Comparison of ENCODE assay signal across 8 mouse cellular contexts in genomic region chr19:28989515-28989914, GRCm38 (mm10). TPM values are rescaled to one million over a fixed set of nuclear protein-coding genes. Genes with fewer than 3 reads are reported as not detected.
A peak's percentile ranks its signal among the peaks of the same experiment; 100 is the strongest.
DNase-seq lines count a peak whose midpoint lies in the region; ATAC-seq and TF ChIP-seq lines count a peak whose summit lies in the region.

No protein-coding gene starts in this region.

- WGBS in lung, embryonic 14.5 days = 36% methylated on average over 8 of the region's 8 CpGs
- WGBS in embryonic facial prominence, embryonic 14.5 days = 64% methylated on average over 8 of the region's 8 CpGs
- WGBS in intestine, postnatal 0 days = 47% methylated on average over 8 of the region's 8 CpGs
- WGBS in neural tube, embryonic 15.5 days = 73% methylated on average over 8 of the region's 8 CpGs

- peak overlapping the region; percentile 79 for H3K4me2 ChIP-seq in lung, embryonic 14.5 days
- peak overlapping the region; percentile 81 for H3K4me2 ChIP-seq in embryonic facial prominence, embryonic 14.5 days (ENCODE audit: low read depth, low read length)
- peak overlapping the region; percentile 71 for H3K4me2 ChIP-seq in intestine, postnatal 0 days (replicated peaks; ENCODE audit: low read depth)
- peak overlapping the region; percentile 77 for H3K4me2 ChIP-seq in neural tube, embryonic 15.5 days

- H3K4me3 ChIP-seq in lung, embryonic 14.5 days (ENCODE audit: low read depth, low read length) = peak overlapping the region; percentile 73
- peak overlapping the region; percentile 92 for H3K4me3 ChIP-seq in embryonic facial prominence, embryonic 14.5 days (ENCODE audit: low read depth, low read length)
- H3K4me3 ChIP-seq in intestine, postnatal 0 days (ENCODE audit: low read depth, low read length) = peak overlapping the region; percentile 72
- H3K4me3 ChIP-seq in neural tube, embryonic 15.5 days (replicated peaks) = peak overlapping the region; percentile 86

- peak overlapping the region; percentile 90 for H3K9ac ChIP-seq in lung, embryonic 14.5 days
- peak overlapping the region; percentile 92; the same call in 1 of the 2 replicates for H3K9ac ChIP-seq in embryonic facial prominence, embryonic 14.5 days (ENCODE audit: low read depth, low read length)
- H3K9ac ChIP-seq in intestine, postnatal 0 days (ENCODE audit: low read depth, low read length) = peak overlapping the region; percentile 96
- peak overlapping the region; percentile 86 for H3K9ac ChIP-seq in neural tube, embryonic 15.5 days (replicated peaks)

- H3K4me1 ChIP-seq in lung, embryonic 14.5 days (ENCODE audit: insufficient read depth) = peaks cover 7% of the 10 kb centered on the region
- 0 out of 2 replicates have a peak, but pooled peaks cover 5% of the 10 kb centered on the region for H3K4me1 ChIP-seq in embryonic facial prominence, embryonic 14.5 days (ENCODE audit: control insufficient read depth, insufficient read depth, low read length)
- no peaks in the 10 kb centered on the region for H3K4me1 ChIP-seq in intestine, postnatal 0 days (replicated peaks; ENCODE audit: control insufficient read depth, insufficient read depth, low read length)
- peaks cover 21% of the 10 kb centered on the region for H3K4me1 ChIP-seq in neural tube, embryonic 15.5 days

- ATAC-seq in lung, embryonic 14.5 days (ENCODE audit: insufficient read depth) = no peak
- ATAC-seq in embryonic facial prominence, embryonic 14.5 days (ENCODE audit: low read depth) = no peak
- ATAC-seq in intestine, postnatal 0 days = no peak
- no peak for ATAC-seq in neural tube, embryonic 15.5 days (ENCODE audit: low FRiP score)

- no peaks in the 10 kb centered on the region for H3K27me3 ChIP-seq in lung, embryonic 14.5 days (ENCODE audit: insufficient read depth, low read length)
- no peaks in the 10 kb centered on the region for H3K27me3 ChIP-seq in embryonic facial prominence, embryonic 14.5 days (replicated peaks; ENCODE audit: control insufficient read depth, insufficient read depth, low read length)
- H3K27me3 ChIP-seq in intestine, postnatal 0 days (replicated peaks; ENCODE audit: control insufficient read depth, insufficient read depth, low read length) = no peaks in the 10 kb centered on the region
- no peaks in the 10 kb centered on the region for H3K27me3 ChIP-seq in neural tube, embryonic 15.5 days (replicated peaks)

- TF ChIP-seq CTCF in lung, embryonic 14.5 days (IDR thresholded peaks at IDR 0.05; ENCODE audit: low read depth) = no peak
- no peak for TF ChIP-seq CTCF in intestine, postnatal 0 days (IDR thresholded peaks at IDR 0.05; ENCODE audit: low read depth)

- DNase-seq in lung, embryonic 14.5 days = no peak
- DNase-seq in lung, postnatal 25 days (ENCODE audit: low spot score) = no peak
- DNase-seq in embryonic facial prominence, embryonic 14.5 days (ENCODE audit: low spot score) = no peak
- DNase-seq in adrenal gland, adult 2 months = no peak
- no peak for DNase-seq in layer of hippocampus, adult 9-10 months (ENCODE audit: low spot score)
- DNase-seq in gastrocnemius, postnatal 25 days = no peak

- peak overlapping the region; percentile 65; the same call in 1 of the 2 replicates for H3K27ac ChIP-seq in lung, embryonic 14.5 days (ENCODE audit: low read depth)
- H3K27ac ChIP-seq in embryonic facial prominence, embryonic 14.5 days (replicated peaks; ENCODE audit: low read depth, low read length) = peak overlapping the region; percentile 90
- peak overlapping the region; percentile 96; the same call in 1 of the 2 replicates for H3K27ac ChIP-seq in intestine, postnatal 0 days (ENCODE audit: low read depth, low read length)
- no peak overlapping the region for H3K27ac ChIP-seq in neural tube, embryonic 15.5 days (replicated peaks)

- no peaks in the 10 kb centered on the region; the same call in 1 of the 2 replicates for H3K9me3 ChIP-seq in lung, embryonic 14.5 days (ENCODE audit: low read depth, low read length)
- H3K9me3 ChIP-seq in embryonic facial prominence, embryonic 14.5 days (ENCODE audit: control insufficient read depth, low read length) = no peaks in the 10 kb centered on the region
- H3K9me3 ChIP-seq in intestine, postnatal 0 days (ENCODE audit: control insufficient read depth) = no peaks in the 10 kb centered on the region
- H3K9me3 ChIP-seq in neural tube, embryonic 15.5 days (replicated peaks) = no peaks in the 10 kb centered on the region

- H3K36me3 ChIP-seq in lung, embryonic 14.5 days (ENCODE audit: insufficient read depth) = peaks cover 14% of the 10 kb centered on the region; the same call in 1 of the 2 replicates
- H3K36me3 ChIP-seq in embryonic facial prominence, embryonic 14.5 days (ENCODE audit: control insufficient read depth, insufficient read depth, low read length) = peaks cover 19% of the 10 kb centered on the region
- no peaks in the 10 kb centered on the region; the same call in 1 of the 2 replicates for H3K36me3 ChIP-seq in intestine, postnatal 0 days (ENCODE audit: control insufficient read depth, insufficient read depth)
- peaks cover 9% of the 10 kb centered on the region; the same call in 1 of the 2 replicates for H3K36me3 ChIP-seq in neural tube, embryonic 15.5 days

RNA-seq across cellular contexts. Expression of gene Cdc37l1, which starts 0.6 kb away (rescaled TPM):
- 44.5 and 46.4 TPM in 2 replicates for polyA plus RNA-seq in lung, embryonic 14.5 days (2014; fragmentation: Nextera tagmentation; extraction: Ambion mirVana)
- polyA plus RNA-seq in embryonic facial prominence, embryonic 14.5 days (2014; fragmentation: Nextera tagmentation; extraction: Ambion mirVana) = 35.8 and 41.8 TPM in 2 replicates
- 19.7 and 23.9 TPM in 2 replicates for polyA plus RNA-seq in intestine, postnatal 0 days (2015; fragmentation: Nextera tagmentation; extraction: Ambion mirVana)
- polyA plus RNA-seq in neural tube, embryonic 15.5 days (2015; fragmentation: Nextera tagmentation; extraction: Ambion mirVana) = 44.0 and 46.7 TPM in 2 replicates
- total RNA-seq in adrenal gland, adult 2 months (2021) = 10 to 100 TPM; 39.4 to 46.2 TPM
- polyA plus RNA-seq in adrenal gland, adult 2 months (2012; rRNA removed) = 10.7 and 11.2 TPM in 2 replicates
- 10 to 100 TPM; 35.7 to 41.4 TPM for total RNA-seq in gastrocnemius, postnatal 25 days (2021)

RNA-seq across cellular contexts. Expression of gene 4430402I18Rik, which starts 21.9 kb away (rescaled TPM):
- 1.7 and 2.1 TPM in 2 replicates for polyA plus RNA-seq in lung, embryonic 14.5 days (2014; fragmentation: Nextera tagmentation; extraction: Ambion mirVana)
- polyA plus RNA-seq in embryonic facial prominence, embryonic 14.5 days (2014; fragmentation: Nextera tagmentation; extraction: Ambion mirVana) = 1.4 and 1.8 TPM in 2 replicates
- 3.8 and 4.8 TPM in 2 replicates for polyA plus RNA-seq in intestine, postnatal 0 days (2015; fragmentation: Nextera tagmentation; extraction: Ambion mirVana)
- 0.78 and 0.96 TPM in 2 replicates for polyA plus RNA-seq in neural tube, embryonic 15.5 days (2015; fragmentation: Nextera tagmentation; extraction: Ambion mirVana)
- total RNA-seq in adrenal gland, adult 2 months (2021) = 1 to 10 TPM; 5.1 to 5.3 TPM
- 0.65 and 1.1 TPM in 2 replicates for polyA plus RNA-seq in adrenal gland, adult 2 months (2012; rRNA removed)
- under 1 TPM; 0.56 to 0.67 TPM for total RNA-seq in gastrocnemius, postnatal 25 days (2021)

RNA-seq across cellular contexts. Expression of gene Plpp6, which starts 25.8 kb away (rescaled TPM):
- polyA plus RNA-seq in lung, embryonic 14.5 days (2014; fragmentation: Nextera tagmentation; extraction: Ambion mirVana) = 9.6 and 10.3 TPM in 2 replicates
- 8.4 and 9.3 TPM in 2 replicates for polyA plus RNA-seq in embryonic facial prominence, embryonic 14.5 days (2014; fragmentation: Nextera tagmentation; extraction: Ambion mirVana)
- polyA plus RNA-seq in intestine, postnatal 0 days (2015; fragmentation: Nextera tagmentation; extraction: Ambion mirVana) = 22.3 and 23.2 TPM in 2 replicates
- 12.0 and 12.6 TPM in 2 replicates for polyA plus RNA-seq in neural tube, embryonic 15.5 days (2015; fragmentation: Nextera tagmentation; extraction: Ambion mirVana)
- total RNA-seq in adrenal gland, adult 2 months (2021) = 10 to 100 TPM; 32.0 to 35.3 TPM
- polyA plus RNA-seq in adrenal gland, adult 2 months (2012; rRNA removed) = 26.5 and 27.1 TPM in 2 replicates
- 1 to 10 TPM; 1.5 to 2.0 TPM for total RNA-seq in gastrocnemius, postnatal 25 days (2021)

RNA-seq across cellular contexts. Expression of gene Ak3, which starts 58.2 kb away (rescaled TPM):
- polyA plus RNA-seq in lung, embryonic 14.5 days (2014; fragmentation: Nextera tagmentation; extraction: Ambion mirVana) = 67.1 and 69.3 TPM in 2 replicates
- polyA plus RNA-seq in embryonic facial prominence, embryonic 14.5 days (2014; fragmentation: Nextera tagmentation; extraction: Ambion mirVana) = 93.5 and 95.5 TPM in 2 replicates
- 70.4 and 73.9 TPM in 2 replicates for polyA plus RNA-seq in intestine, postnatal 0 days (2015; fragmentation: Nextera tagmentation; extraction: Ambion mirVana)
- polyA plus RNA-seq in neural tube, embryonic 15.5 days (2015; fragmentation: Nextera tagmentation; extraction: Ambion mirVana) = 66.1 and 69.8 TPM in 2 replicates
- total RNA-seq in adrenal gland, adult 2 months (2021) = 100 to 1,000 TPM; 134 to 232 TPM
- 220 and 262 TPM in 2 replicates for polyA plus RNA-seq in adrenal gland, adult 2 months (2012; rRNA removed)
- total RNA-seq in gastrocnemius, postnatal 25 days (2021) = 10 to 100 TPM; 53.8 to 55.3 TPM
